Mouse (Mus musculus): Measurements from ENCODE around the gene Bcas3. TPM values are rescaled to one million over a fixed set of nuclear protein-coding genes. Genes with fewer than 3 reads are reported as not detected.

Bcas3 gene
- polyA plus RNA-seq, 2 experiments, result 22.2 to 28.2 TPM

DNA sequence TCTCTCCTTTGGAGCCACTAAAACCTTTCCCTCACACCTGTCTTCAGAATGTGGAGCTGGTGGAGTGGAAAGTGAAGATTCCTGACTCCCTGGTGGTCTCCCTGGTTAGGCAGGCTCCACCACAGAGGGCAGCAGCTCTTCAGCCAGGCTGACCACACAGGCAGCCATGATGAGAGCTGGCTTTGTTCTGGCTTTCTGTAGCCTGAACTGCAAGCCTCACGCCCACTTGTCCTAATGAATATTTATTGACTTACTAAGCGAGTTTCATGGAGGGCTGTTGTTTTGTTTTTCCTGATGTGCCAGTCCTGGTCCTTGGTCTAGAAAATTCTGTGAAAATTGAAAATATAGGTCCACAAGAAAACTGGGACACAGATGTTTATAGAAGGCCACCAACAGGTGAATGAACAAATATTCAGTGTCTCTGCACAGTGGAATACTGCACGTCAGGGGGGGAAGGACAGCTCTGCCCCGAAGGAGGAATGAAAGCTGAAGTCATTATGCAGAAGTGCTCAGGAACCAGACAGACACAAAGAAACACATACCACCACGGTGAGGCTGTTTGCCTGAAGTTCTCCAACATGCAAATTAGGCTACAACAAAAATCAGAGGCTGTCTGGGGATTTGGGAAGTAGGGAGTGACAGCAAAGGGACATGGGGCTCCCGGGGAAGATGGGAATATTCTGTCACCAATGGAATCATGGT lies 505.2 kb downstream of the Bcas3 start:
- H3K4me3 ChIP-seq (replicated peaks; ENCODE audit: low read length), result no peak overlapping the region
- DNase-seq (ENCODE audit: low spot score), result no peak
- no peak for ATAC-seq (ENCODE audit: low FRiP score, low read depth)
- no peaks in the 10 kb centered on the region for H3K4me1 ChIP-seq (ENCODE audit: control insufficient read depth, insufficient read depth, low read length)
- H3K27ac ChIP-seq (replicated peaks; ENCODE audit: low read depth, low read length), result no peak overlapping the region
- no peaks in the 10 kb centered on the region for H3K36me3 ChIP-seq (ENCODE audit: control insufficient read depth, insufficient read depth, low read length)
- no peak overlapping the region for H3K9ac ChIP-seq (ENCODE audit: low read depth, low read length, severe bottlenecking)
- TF ChIP-seq POLR2A (IDR thresholded peaks at IDR 0.05; ENCODE audit: borderline replicate concordance, extremely low read depth, insufficient read depth, insufficient read length), result no peak
- H3K27me3 ChIP-seq (ENCODE audit: control insufficient read depth, insufficient read depth, low read length), result no peaks in the 10 kb centered on the region
- 27% methylated on average over 6 of the region's 6 CpGs for WGBS
- H3K9me3 ChIP-seq (ENCODE audit: control insufficient read depth, low read length), result no peaks in the 10 kb centered on the region
- H3K4me2 ChIP-seq (replicated peaks; ENCODE audit: low read depth, low read length, severe bottlenecking), result no peak overlapping the region

DNA sequence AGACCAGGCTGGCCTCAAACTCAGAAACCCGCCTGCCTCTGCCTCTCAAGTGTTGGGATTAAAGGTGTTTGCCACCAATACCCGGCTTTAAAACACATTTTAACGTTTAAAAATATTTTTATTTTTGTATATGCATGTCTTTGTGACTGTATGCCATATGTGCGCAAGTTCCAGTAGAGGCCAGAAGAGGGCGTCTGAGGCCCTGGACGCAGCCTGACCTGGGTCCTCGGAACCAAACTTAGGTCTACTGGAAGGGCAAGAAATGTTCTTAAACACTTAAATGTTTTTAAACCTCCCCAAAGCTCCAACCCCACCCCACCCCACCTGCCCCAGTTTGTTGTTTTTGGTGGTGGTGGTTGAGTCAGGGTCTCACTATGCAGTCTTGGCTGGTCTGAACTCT lies 511.4 kb downstream of the Bcas3 start:
- DNase-seq (ENCODE audit: low spot score), result no peak
- no peak overlapping the region for H3K4me2 ChIP-seq (replicated peaks; ENCODE audit: low read depth, low read length, severe bottlenecking)

More for the DNA sequence above, 511.4 kb downstream of the Bcas3 start:
- ATAC-seq (ENCODE audit: low FRiP score, low read depth), result no peak
- no peaks in the 10 kb centered on the region for H3K4me1 ChIP-seq (ENCODE audit: control insufficient read depth, insufficient read depth, low read length)
- no peaks in the 10 kb centered on the region for H3K9me3 ChIP-seq (ENCODE audit: control insufficient read depth, low read length)
- WGBS, result 43% methylated on average over 7 of the region's 7 CpGs
- H3K36me3 ChIP-seq (ENCODE audit: control insufficient read depth, insufficient read depth, low read length), result no peaks in the 10 kb centered on the region
- H3K9ac ChIP-seq (ENCODE audit: low read depth, low read length, severe bottlenecking), result no peak overlapping the region
- no peak overlapping the region for H3K27ac ChIP-seq (replicated peaks; ENCODE audit: low read depth, low read length)
- no peaks in the 10 kb centered on the region for H3K27me3 ChIP-seq (ENCODE audit: control insufficient read depth, insufficient read depth, low read length)
- H3K4me3 ChIP-seq (replicated peaks; ENCODE audit: low read length), result no peak overlapping the region
- TF ChIP-seq POLR2A (IDR thresholded peaks at IDR 0.05; ENCODE audit: borderline replicate concordance, extremely low read depth, insufficient read depth, insufficient read length), result no peak

Small RNA genes within 50 kb of the gene (microRNA-seq; reads per million reads assigned to microRNA genes)
- not detected for gene Mir5110

Other genes with a start within 250 kb of the Bcas3 start
- gene Usp32, start 213.0 kb upstream of the Bcas3 start, polyA plus RNA-seq (2012; rRNA removed), result 9.0 and 10.7 TPM in 2 replicates
- 5.9 and 6.0 TPM in 2 replicates for gene Usp32, start 213.0 kb upstream of the Bcas3 start, polyA plus RNA-seq (2014; fragmentation: Nextera tagmentation; extraction: Ambion mirVana)
- gene 1700125H20Rik, start 182.8 kb upstream of the Bcas3 start, polyA plus RNA-seq (2012; rRNA removed), result 0.16 TPM in 1 of 2 replicates, not detected in the other
- gene 1700125H20Rik, start 182.8 kb upstream of the Bcas3 start, polyA plus RNA-seq (2014; fragmentation: Nextera tagmentation; extraction: Ambion mirVana), result 0.30 and 0.77 TPM in 2 replicates
- gene Appbp2, start 118.0 kb upstream of the Bcas3 start, polyA plus RNA-seq (2012; rRNA removed), result 30.4 and 33.3 TPM in 2 replicates
- 48.0 and 51.3 TPM in 2 replicates for gene Appbp2, start 118.0 kb upstream of the Bcas3 start, polyA plus RNA-seq (2014; fragmentation: Nextera tagmentation; extraction: Ambion mirVana)
- 13.4 and 14.4 TPM in 2 replicates for gene Ppm1d, start 41.9 kb upstream of the Bcas3 start, polyA plus RNA-seq (2012; rRNA removed)
- 17.4 and 20.8 TPM in 2 replicates for gene Ppm1d, start 41.9 kb upstream of the Bcas3 start, polyA plus RNA-seq (2014; fragmentation: Nextera tagmentation; extraction: Ambion mirVana)